8 mouse cellular contexts compared by ENCODE assay signal in the genomic region with DNA sequence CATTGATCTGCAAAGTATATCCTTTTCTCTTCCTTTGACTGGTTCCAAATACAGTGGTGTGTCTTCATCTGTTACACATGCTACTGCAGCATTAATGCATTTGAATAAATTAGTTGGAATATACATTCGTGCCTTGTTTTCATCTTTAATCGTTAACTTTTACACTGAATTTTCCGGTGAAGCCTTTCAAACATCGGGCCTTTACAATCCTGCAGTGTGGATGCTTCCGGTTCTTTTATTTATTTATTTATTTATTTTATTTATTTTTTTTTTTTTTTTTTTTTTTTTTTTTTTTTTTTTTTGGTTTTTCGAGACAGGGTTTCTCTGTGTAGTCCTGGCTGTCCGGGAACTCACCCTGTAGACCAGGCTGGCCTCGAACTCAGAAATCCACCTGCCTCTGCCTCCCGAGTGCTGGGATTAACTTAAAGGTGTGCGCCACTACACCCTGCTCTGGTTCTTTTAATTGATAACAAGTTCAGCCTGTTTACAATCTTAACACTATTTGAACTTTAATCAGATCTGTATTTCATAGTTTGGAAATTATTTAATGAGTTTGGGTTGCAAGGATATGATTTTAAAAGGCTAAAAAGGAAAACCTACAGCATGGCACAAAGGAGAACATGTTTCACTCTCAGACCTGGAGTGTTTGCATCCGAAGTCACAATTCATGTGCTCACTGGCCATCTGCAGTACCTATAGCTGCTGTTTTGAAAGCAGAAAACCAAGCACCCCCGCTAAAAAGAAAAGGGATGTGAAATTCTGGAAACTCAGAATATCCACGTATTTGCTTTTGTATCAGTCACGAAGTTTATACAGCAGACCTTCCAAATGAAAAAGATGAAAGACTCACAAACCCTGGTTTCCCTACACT. TPM values are rescaled to one million over a fixed set of nuclear protein-coding genes. Genes with fewer than 3 reads are reported as not detected.
A peak's percentile ranks its signal among the peaks of the same experiment; 100 is the strongest.
DNase-seq lines count a peak whose midpoint lies in the region; ATAC-seq and TF ChIP-seq lines count a peak whose summit lies in the region.

No protein-coding gene starts in this region.

- H3K27ac ChIP-seq in layer of hippocampus, adult 2 months = peak overlapping the region; percentile 95
- H3K27ac ChIP-seq in embryonic facial prominence, embryonic 14.5 days (replicated peaks; ENCODE audit: low read depth, low read length) = peak overlapping the region; percentile 94
- H3K27ac ChIP-seq in intestine, embryonic 15.5 days = peak overlapping the region; percentile 83; the same call in 1 of the 2 replicates

- WGBS in embryonic facial prominence, embryonic 14.5 days = 58% methylated on average over 14 of the region's 14 CpGs
- 59% methylated on average over 14 of the region's 14 CpGs for WGBS in intestine, embryonic 15.5 days

- no peak for TF ChIP-seq POLR2A in myocyte (IDR thresholded peaks at IDR 0.05; ENCODE audit: insufficient read length, low read depth)

- TF ChIP-seq CTCF in layer of hippocampus, adult 2 months (conservative IDR thresholded peaks at IDR 0.05) = no peak

- peak overlapping the region; percentile 55 for H3ac ChIP-seq in myocyte (ENCODE audit: control insufficient read depth, insufficient read length)

- H3K4me3 ChIP-seq in layer of hippocampus, adult 2 months = peak overlapping the region; percentile 95
- peak overlapping the region; percentile 92 for H3K4me3 ChIP-seq in embryonic facial prominence, embryonic 14.5 days (ENCODE audit: low read depth, low read length)
- peak overlapping the region; percentile 86 for H3K4me3 ChIP-seq in intestine, embryonic 15.5 days (replicated peaks)
- peak overlapping the region; percentile 67 for H3K4me3 ChIP-seq in myocyte

- H3K27me3 ChIP-seq in embryonic facial prominence, embryonic 14.5 days (replicated peaks; ENCODE audit: control insufficient read depth, insufficient read depth, low read length) = no peaks in the 10 kb centered on the region
- no peaks in the 10 kb centered on the region for H3K27me3 ChIP-seq in intestine, embryonic 15.5 days (replicated peaks)
- no peaks in the 10 kb centered on the region for H3K27me3 ChIP-seq in myocyte (ENCODE audit: control insufficient read depth, insufficient read depth, insufficient read length)

- no peak for DNase-seq in layer of hippocampus, adult 2 months (ENCODE audit: low spot score in 2 of 2)
- no peak for DNase-seq in layer of hippocampus, adult 8-10 months (ENCODE audit: low spot score in 2 of 2)
- no peak for DNase-seq in embryonic facial prominence, embryonic 14.5 days (ENCODE audit: low spot score)
- DNase-seq in T-cell, adult 2 months (ENCODE audit: low spot score) = no peak
- DNase-seq in layer of hippocampus, adult 11-12 months (ENCODE audit: low spot score) = no peak
- no peak for DNase-seq in layer of hippocampus, adult 9-11 months

- peaks cover 11% of the 10 kb centered on the region for H3K4me1 ChIP-seq in embryonic facial prominence, embryonic 14.5 days (ENCODE audit: control insufficient read depth, insufficient read depth, low read length)
- H3K4me1 ChIP-seq in intestine, embryonic 15.5 days (replicated peaks) = peaks cover 9% of the 10 kb centered on the region; the same call in 1 of the 2 replicates

- H3K9ac ChIP-seq in embryonic facial prominence, embryonic 14.5 days (ENCODE audit: low read depth, low read length) = peak overlapping the region; percentile 96
- peak overlapping the region; percentile 85 for H3K9ac ChIP-seq in intestine, embryonic 15.5 days

- H3K9me3 ChIP-seq in embryonic facial prominence, embryonic 14.5 days (ENCODE audit: control insufficient read depth, low read length) = no peaks in the 10 kb centered on the region
- no peaks in the 10 kb centered on the region for H3K9me3 ChIP-seq in intestine, embryonic 15.5 days

- peak; percentile 21; the same call in 1 of the 2 replicates for ATAC-seq in embryonic facial prominence, embryonic 14.5 days (ENCODE audit: low read depth)
- peak; percentile 49 for ATAC-seq in intestine, embryonic 15.5 days

- peaks cover 29% of the 10 kb centered on the region for H3K36me3 ChIP-seq in embryonic facial prominence, embryonic 14.5 days (ENCODE audit: control insufficient read depth, insufficient read depth, low read length)
- H3K36me3 ChIP-seq in intestine, embryonic 15.5 days = peaks cover 18% of the 10 kb centered on the region
- H3K36me3 ChIP-seq in myocyte (ENCODE audit: control insufficient read depth, insufficient read depth) = peaks cover 45% of the 10 kb centered on the region

- H3K79me2 ChIP-seq in myocyte (ENCODE audit: control insufficient read depth, insufficient read depth) = peaks cover 29% of the 10 kb centered on the region

- H3K4me2 ChIP-seq in embryonic facial prominence, embryonic 14.5 days (ENCODE audit: low read depth, low read length) = peak overlapping the region; percentile 78
- peak overlapping the region; percentile 70 for H3K4me2 ChIP-seq in intestine, embryonic 15.5 days (replicated peaks)
- peak overlapping the region; percentile 95 for H3K4me2 ChIP-seq in myocyte (ENCODE audit: low read depth)

TF ChIP-seq in myocyte, 11 proteins besides CTCF, POLR2A, EP300 and RAD21:
- TF ChIP-seq CEBPB (IDR thresholded peaks at IDR 0.05; ENCODE audit: insufficient read depth, poor library complexity, severe bottlenecking) (no peak), MYOG (IDR thresholded peaks at IDR 0.05; ENCODE audit: control insufficient read depth in 1 of 3, insufficient read depth in 1 of 3, insufficient read length in 2 of 3, low read depth in 2 of 3) (no peak), MYOD1 (IDR thresholded peaks at IDR 0.05; ENCODE audit: control insufficient read depth in 1 of 3, insufficient read length in 2 of 3, low read depth in 2 of 3) (no peak), POLR2AphosphoS2 (IDR thresholded peaks at IDR 0.05; ENCODE audit: insufficient read length, low read depth) (no peak), E2F4 (IDR thresholded peaks at IDR 0.05; ENCODE audit: insufficient read depth) (no peak), MAX (IDR thresholded peaks at IDR 0.05; ENCODE audit: low read depth) (no peak), REST (IDR thresholded peaks at IDR 0.05; ENCODE audit: insufficient read depth, insufficient read length) (no peak), USF1 (IDR thresholded peaks at IDR 0.05; ENCODE audit: low read depth) (no peak), SRF (IDR thresholded peaks at IDR 0.05; ENCODE audit: control insufficient read depth, insufficient read length, low read depth) (no peak), TCF3 (IDR thresholded peaks at IDR 0.05; ENCODE audit: insufficient read length, low read depth) (no peak), TCF12 (IDR thresholded peaks at IDR 0.05; ENCODE audit: insufficient read depth, poor library complexity, severe bottlenecking) (no peak)

RNA-seq across cellular contexts. Expression of a gene that starts 0.6 kb away (rescaled TPM):
- total RNA-seq in layer of hippocampus, adult 2 months (2021) = 10 to 100 TPM; 51.6 to 62.1 TPM
- total RNA-seq in layer of hippocampus, adult 8-10 months (2022) = 10 to 100 TPM; 52.8 to 59.9 (median 54.6) TPM
- 192 TPM in 2 replicates for polyA plus RNA-seq in embryonic facial prominence, embryonic 14.5 days (2014; fragmentation: Nextera tagmentation; extraction: Ambion mirVana)
- 177 and 182 TPM in 2 replicates for polyA plus RNA-seq in intestine, embryonic 15.5 days (2015; fragmentation: Nextera tagmentation; extraction: Ambion mirVana)
- 71.1 TPM for polyA plus RNA-seq in myocyte (2012; fragmentation: generic; extraction: Trizol)

RNA-seq across cellular contexts. Expression of a gene that starts 22.5 kb away (rescaled TPM):
- total RNA-seq in layer of hippocampus, adult 2 months (2021) = 10 to 100 TPM; 36.1 to 41.4 TPM
- 10 to 100 TPM; 35.7 to 50.2 (median 43.4) TPM for total RNA-seq in layer of hippocampus, adult 8-10 months (2022)
- polyA plus RNA-seq in embryonic facial prominence, embryonic 14.5 days (2014; fragmentation: Nextera tagmentation; extraction: Ambion mirVana) = 124 and 126 TPM in 2 replicates
- polyA plus RNA-seq in intestine, embryonic 15.5 days (2015; fragmentation: Nextera tagmentation; extraction: Ambion mirVana) = 67.0 and 72.1 TPM in 2 replicates
- 96.8 TPM for polyA plus RNA-seq in myocyte (2012; fragmentation: generic; extraction: Trizol)

RNA-seq across cellular contexts. Expression of a gene that starts 26.1 kb away (rescaled TPM):
- total RNA-seq in layer of hippocampus, adult 2 months (2021) = not detected
- not detected for total RNA-seq in layer of hippocampus, adult 8-10 months (2022)
- 0.04 and 0.06 TPM in 2 replicates for polyA plus RNA-seq in embryonic facial prominence, embryonic 14.5 days (2014; fragmentation: Nextera tagmentation; extraction: Ambion mirVana)
- polyA plus RNA-seq in intestine, embryonic 15.5 days (2015; fragmentation: Nextera tagmentation; extraction: Ambion mirVana) = 8.3 and 8.9 TPM in 2 replicates
- polyA plus RNA-seq in myocyte (2012; fragmentation: generic; extraction: Trizol) = 0.05 TPM
